Mouse (Mus musculus): ENCODE measurements around the gene Slc22a14.

Slc22a14 gene

GRCm38 (mm10) chr9:119357331-119358057 lies 7.9 kb downstream of the Slc22a14 start, which contains the start of gene Xylb:
Xylb (plus strand) TSS chr9:119357381.
- peak; percentile 91 to 93 for DNase-seq (ENCODE audit: low spot score in 2 of 2)

- DNase-seq (ENCODE audit: low spot score in 2 of 2) = no peak
Observed at GRCm38 (mm10) chr9:119355943-119356342, 9.4 kb downstream of the Slc22a14 start.

GRCm38 (mm10) chr9:119353926-119354325 lies 11.4 kb downstream of the Slc22a14 start:
- DNase-seq (ENCODE audit: low spot score in 2 of 2) = no peak

DNA sequence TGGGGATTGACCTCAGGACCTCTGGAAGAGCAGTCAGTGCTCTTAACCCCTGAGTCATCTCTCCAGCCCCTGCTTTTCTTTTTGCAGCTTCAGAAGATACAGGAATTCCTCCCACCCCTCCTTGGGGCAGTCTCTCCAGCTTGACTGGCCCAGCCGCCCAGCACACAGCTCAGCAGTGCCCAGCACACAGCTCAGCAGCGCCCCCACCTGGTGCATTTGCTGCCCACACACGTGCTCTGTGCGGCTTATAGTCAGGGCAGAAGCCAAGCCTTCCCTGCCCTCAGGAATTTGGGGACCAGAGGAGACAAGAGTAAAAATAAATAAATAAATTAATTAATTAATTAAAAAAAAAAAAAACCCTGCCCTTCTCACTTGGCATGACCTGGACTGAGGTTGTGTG lies 13.3 kb downstream of the Slc22a14 start:
- peak; percentile 71 to 74 for DNase-seq (ENCODE audit: low spot score in 2 of 2)

GRCm38 (mm10) chr9:119350947-119351705 lies 14.2 kb downstream of the Slc22a14 start:
- DNase-seq (ENCODE audit: low spot score in 2 of 2) = no peak

- no peak for DNase-seq (ENCODE audit: low spot score in 2 of 2)
Observed at GRCm38 (mm10) chr9:119350531-119350930, 14.8 kb downstream of the Slc22a14 start.

DNA sequence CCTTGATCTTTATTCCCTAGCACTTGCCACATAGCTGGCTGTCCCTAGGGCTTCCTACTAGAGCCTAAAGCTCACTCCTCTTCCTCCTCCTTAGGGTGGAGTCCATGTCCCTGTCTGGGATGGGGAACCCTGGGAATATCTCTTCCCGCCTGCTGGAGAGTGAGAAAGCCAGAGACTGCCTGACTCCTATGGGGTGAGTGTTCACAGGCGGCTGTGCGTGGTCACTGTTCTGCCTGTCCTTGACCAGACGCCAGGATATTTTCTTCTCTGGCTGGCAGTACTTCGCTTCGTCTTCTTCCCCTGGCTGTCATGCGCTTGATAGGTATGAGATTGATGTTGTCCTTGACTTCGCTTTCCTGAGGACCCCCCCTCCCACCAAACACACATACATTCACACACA lies 19.0 kb downstream of the Slc22a14 start:
- no peak for DNase-seq (ENCODE audit: low spot score in 2 of 2)

DNA sequence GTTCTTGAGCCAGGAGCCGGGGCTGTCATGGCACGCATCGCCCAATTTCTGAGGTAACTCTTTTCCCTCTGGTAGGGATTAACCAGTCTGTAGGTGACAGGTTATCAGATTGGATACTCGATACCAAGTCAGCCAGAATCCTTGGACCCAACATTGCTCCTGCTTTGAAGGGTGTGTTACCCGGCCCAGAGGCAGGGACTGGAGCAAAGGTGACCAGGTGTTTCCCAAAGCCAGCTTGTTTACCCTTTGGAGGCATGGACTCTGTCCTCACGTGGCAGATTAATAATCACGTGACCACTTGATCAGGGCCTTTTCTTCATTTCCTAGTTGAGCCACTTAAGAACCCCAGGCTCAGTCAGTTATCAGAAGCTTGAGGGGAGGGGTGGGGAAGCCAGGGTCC lies 22.6 kb downstream of the Slc22a14 start:
- DNase-seq (ENCODE audit: low spot score in 2 of 2) = no peak

DNA sequence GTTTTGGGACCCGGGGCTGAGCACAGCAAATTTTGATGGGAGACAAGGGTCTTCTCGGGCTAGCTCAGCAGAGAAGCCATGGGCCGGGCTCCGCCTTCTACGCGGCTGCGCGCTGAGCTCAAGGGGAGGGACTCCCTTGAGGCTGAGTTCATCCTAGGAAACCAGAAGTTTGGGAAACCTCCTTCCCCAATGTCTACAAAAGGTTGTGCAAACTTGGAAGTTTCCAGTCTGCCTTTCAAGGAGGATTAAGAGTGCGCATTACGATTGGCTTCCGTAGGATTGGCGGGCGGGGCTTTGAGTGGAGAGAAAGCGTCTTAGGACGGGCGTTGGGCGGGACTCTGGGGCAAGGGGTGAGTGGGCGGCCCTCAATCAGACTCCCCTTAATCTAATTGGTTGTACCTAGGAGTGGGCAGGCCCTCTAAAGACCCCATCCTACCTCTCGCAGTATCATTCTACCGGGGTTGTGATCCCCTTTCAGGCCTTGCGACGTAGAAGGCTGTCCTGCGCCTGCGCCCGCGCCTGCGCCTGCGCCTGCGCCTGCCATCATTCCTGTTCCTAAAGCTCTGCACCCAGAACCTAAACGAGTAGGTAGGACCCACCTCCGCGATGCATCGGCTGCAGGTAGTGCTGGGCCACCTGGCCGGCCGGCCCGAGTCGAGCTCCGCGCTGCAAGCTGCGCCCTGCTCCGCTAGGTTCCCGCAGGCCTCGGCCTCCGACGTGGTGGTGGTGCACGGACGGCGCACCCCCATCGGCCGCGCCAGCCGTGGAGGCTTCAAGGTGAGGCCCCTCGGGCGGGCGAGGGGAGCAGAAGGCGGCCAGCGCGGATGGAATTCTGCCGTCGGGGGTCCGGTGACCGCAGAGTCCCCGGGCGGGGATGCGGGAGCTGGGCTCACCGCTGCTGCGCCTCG lies 24.2 kb downstream of the Slc22a14 start, which contains the start of gene Myd88:
Gene Myd88 (minus strand): TSS at position 503 of the 908 bp plus-strand sequence.
- DNase-seq (ENCODE audit: low spot score in 2 of 2) = peak; percentile 98 to 99

GRCm38 (mm10) chr9:119340212-119340580 lies 25.2 kb downstream of the Slc22a14 start:
- DNase-seq (ENCODE audit: low spot score in 2 of 2) = no peak

DNA sequence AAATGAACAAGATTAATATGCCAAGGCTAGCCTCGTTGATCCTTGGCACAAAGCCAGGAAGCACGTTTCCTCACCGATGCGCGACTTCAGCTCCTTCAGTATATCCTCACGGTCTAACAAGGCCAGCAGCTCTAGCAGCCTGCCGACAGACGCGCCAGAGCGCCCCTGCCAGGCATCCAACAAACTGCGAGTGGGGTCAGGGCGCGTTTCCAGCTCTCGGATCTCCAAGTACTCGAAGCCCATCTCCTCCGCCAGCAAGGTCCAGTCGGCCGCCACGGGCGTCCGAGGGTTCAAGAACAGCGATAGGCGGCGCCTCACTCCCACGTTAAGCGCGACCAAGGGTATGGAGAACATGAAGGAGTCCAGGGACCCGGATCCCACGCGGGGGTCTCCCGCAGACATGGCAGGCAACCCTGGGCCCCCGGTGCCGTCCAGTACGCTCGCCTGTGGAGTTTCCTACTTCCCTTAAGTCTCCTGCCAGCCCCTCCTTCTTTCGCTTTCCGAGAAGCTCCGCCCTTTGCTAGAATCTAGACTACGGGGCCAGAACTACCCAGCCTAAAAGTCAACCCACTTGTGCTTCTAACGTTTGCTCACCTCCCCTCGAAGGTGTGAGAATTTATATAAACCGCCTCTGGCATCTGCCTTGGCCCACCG lies 25.7 kb downstream of the Slc22a14 start, which contains the start of gene Acaa1a:
Gene Acaa1a (plus strand): TSS at position 119 of the 654 bp plus-strand sequence.
- DNase-seq (ENCODE audit: low spot score in 2 of 2) = peak; percentile 75 to 80

DNA sequence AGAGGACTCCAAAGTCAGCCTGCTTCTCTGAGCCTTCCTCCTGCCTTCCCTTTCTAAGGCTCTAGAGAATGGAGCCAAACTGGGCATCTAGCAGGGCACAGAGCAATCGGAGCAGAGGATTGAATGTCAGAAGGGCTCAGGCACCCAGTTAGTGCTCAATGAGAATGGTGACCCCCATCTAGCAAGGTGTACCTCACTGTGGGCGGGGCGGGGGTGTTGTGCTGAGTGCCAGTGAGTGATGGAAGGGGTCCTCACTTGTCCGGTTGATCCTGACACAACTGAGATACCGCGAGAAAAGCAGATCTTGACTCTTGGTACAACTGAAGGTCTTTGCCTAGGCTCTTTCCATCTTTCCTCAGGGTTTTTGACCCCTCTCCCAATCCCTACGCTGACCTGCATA lies 26.2 kb downstream of the Slc22a14 start:
- DNase-seq (ENCODE audit: low spot score in 2 of 2) = no peak

GRCm38 (mm10) chr9:119338350-119338749 lies 27.0 kb downstream of the Slc22a14 start:
- DNase-seq (ENCODE audit: low spot score in 2 of 2) = no peak

GRCm38 (mm10) chr9:119337842-119338241 lies 27.5 kb downstream of the Slc22a14 start:
- no peak for DNase-seq (ENCODE audit: low spot score in 2 of 2)

DNA sequence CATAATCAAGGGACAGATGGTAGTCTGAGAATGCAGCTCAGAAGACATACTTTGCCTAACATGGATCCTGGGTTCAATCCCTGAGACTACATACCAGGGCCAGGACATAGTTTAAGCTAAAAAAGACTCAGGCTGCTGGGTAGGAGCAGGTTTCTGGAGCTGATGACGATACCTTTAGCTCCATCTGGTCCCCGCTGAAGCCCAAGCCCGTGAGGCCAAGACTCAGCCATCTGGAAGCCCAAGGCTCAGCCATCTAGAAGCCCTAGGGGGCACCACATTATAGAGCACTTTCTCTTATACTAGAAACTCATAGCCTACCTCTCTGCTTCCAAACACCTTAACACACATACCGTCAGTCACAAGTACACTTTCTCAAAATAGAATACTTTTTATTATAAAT lies 29.8 kb downstream of the Slc22a14 start:
- DNase-seq (ENCODE audit: low spot score in 2 of 2) = no peak

DNA sequence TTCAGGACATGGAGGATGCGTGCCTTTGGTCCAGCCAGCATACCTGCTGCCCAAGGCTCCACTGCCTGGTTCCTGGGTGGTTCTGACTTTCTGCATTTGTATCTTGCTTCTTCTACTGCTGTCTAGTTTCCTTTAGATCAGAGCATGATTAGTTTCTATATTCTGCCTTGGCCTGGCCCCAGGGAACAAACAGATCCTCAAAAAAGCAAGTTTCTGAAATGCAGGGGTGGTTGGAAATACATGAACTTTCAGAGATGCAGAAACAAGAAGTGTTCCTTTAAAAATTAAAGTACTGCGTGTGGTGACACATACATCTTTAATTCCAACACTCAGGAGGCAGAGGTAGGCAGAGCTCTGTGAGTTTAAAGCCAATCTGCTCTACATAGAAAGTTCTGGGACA lies 30.5 kb downstream of the Slc22a14 start:
- no peak for DNase-seq (ENCODE audit: low spot score in 2 of 2)

GRCm38 (mm10) chr9:119334324-119334723 lies 31.0 kb downstream of the Slc22a14 start:
- DNase-seq (ENCODE audit: low spot score in 2 of 2) = peak; percentile 55 to 61

- no peak for DNase-seq (ENCODE audit: low spot score in 2 of 2)
Observed at GRCm38 (mm10) chr9:119330186-119330963, 35.0 kb downstream of the Slc22a14 start.

- no peak for DNase-seq (ENCODE audit: low spot score in 2 of 2)
Observed at GRCm38 (mm10) chr9:119328488-119328887, 36.9 kb downstream of the Slc22a14 start.

DNA sequence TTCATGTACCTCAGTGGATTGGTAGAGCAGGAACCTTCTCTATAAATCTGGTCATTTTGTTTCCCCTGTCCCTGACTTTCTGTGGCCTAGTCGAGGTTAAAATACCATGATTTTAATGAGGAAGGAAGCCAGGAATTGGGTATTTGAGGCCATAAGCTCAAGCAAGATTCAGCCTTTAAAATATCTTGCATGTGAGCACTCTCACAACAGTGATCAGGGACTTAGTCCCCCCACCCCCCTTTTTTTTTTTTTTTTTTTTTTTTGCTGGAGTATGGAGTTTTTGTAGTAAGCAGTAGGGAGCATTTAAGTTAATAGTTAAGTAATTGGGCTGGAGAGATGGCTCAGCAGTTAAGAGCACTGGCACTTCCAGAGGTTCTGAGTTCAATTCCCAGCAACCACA lies 41.2 kb downstream of the Slc22a14 start:
- DNase-seq (ENCODE audit: low spot score in 2 of 2) = no peak

GRCm38 (mm10) chr9:119323260-119323645 lies 42.1 kb downstream of the Slc22a14 start:
- DNase-seq (ENCODE audit: low spot score in 2 of 2) = no peak
